Mouse (Mus musculus) heart, postnatal 0 days (tissue): Measurements from ENCODE around the gene Crim1.

ENCODE experiments used
- CTCF ChIP-seq: IDR thresholded peaks from 2 replicates; pipeline ENCODE4 v1.5.1; 2016; ENCODE audit warnings: antibody characterized with exemption, control low read depth, low read depth
- EP300 ChIP-seq: IDR thresholded peaks from 2 replicates; pipeline ENCODE4 v1.6.1; 2016; ENCODE audit warnings: antibody characterized with exemption, low read depth

DNA sequence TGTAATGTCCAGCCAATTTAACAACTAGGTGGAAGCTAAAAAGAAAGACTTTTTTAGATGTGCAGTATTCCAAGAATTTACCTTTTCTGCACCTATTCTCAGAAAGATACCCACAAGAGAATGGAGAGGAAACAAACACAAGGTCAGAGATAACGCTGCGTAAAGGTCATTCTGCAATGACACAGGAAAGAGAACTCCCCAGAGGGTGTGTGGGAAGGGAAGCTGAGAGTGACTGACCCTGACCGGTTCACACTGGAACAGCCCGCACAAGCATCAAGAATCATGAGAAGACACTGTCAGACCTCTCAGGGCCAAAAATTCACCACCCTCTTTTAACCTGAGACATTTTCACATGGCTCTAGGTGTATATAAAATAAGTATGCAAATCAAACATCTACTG, 207.5 kb downstream of the Crim1 start:
- no peak for TF ChIP-seq CTCF
- no peak for TF ChIP-seq EP300
